Comparison of ENCODE assay signal across 16 mouse cellular contexts in the genomic region with DNA sequence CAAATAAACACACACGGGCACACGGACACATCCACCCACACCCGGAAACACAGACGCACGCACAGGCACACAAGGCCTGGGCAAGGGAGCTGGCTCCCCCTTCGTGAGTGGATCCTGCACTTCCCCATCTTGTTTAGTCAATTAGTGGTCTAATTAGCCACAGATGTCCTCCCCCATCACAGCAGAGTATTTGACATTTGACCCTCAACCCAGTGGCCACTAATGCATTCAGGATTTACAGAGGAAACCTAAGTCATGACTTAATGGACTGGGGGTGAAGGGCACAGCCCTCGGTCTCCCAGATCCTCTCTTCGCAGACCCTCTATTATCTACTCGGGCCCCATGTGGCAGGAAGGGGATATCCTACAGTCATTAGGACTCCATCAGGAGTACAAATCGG. TPM values are rescaled to one million over a fixed set of nuclear protein-coding genes. Genes with fewer than 3 reads are reported as not detected.
DNase-seq lines count a peak whose midpoint lies in the region; ATAC-seq and TF ChIP-seq lines count a peak whose summit lies in the region.
"Had no signal": no experiment of that assay in that cellular context is flagged by ENCODE, and none has a peak within 500 bp of the region (broad histone marks: within the 10 kb centered on the region; RNA-seq: fewer than 3 reads in every experiment).

No protein-coding gene starts in this region.

- peaks cover 8% of the 10 kb centered on the region; the same call in 1 of the 2 replicates for H3K4me1 ChIP-seq in liver, embryonic 11.5 days (replicated peaks; ENCODE audit: control insufficient read depth, insufficient read depth, low read length)
- H3K4me1 ChIP-seq in limb, embryonic 12.5 days (replicated peaks): peaks cover 11% of the 10 kb centered on the region
- H3K4me1 ChIP-seq in forebrain, embryonic 16.5 days (replicated peaks; ENCODE audit: control insufficient read depth, insufficient read depth, low read length): no peaks in the 10 kb centered on the region

- H3K36me3 ChIP-seq in liver, embryonic 11.5 days (ENCODE audit: control insufficient read depth, insufficient read depth, low read length): peaks cover 8% of the 10 kb centered on the region; the same call in 1 of the 2 replicates
- H3K36me3 ChIP-seq in limb, embryonic 12.5 days: peaks cover 38% of the 10 kb centered on the region
- 0 out of 2 replicates have a peak, but pooled peaks cover 3% of the 10 kb centered on the region for H3K36me3 ChIP-seq in forebrain, embryonic 16.5 days (ENCODE audit: control insufficient read depth, insufficient read depth)

- no peaks in the 10 kb centered on the region for H3K9me3 ChIP-seq in liver, embryonic 11.5 days (ENCODE audit: control insufficient read depth, low read length)
- H3K9me3 ChIP-seq in limb, embryonic 12.5 days: no peaks in the 10 kb centered on the region
- no peaks in the 10 kb centered on the region for H3K9me3 ChIP-seq in forebrain, embryonic 16.5 days (ENCODE audit: control insufficient read depth, low read length)

- no peak for TF ChIP-seq CTCF in brain, embryonic 14.5 days (IDR thresholded peaks at IDR 0.05; ENCODE audit: borderline replicate concordance, extremely low read depth, insufficient read depth, insufficient read length)

- TF ChIP-seq POLR2A in brain, embryonic 14.5 days (IDR thresholded peaks at IDR 0.05; ENCODE audit: borderline replicate concordance, extremely low read depth, insufficient read depth, insufficient read length, poor library complexity, severe bottlenecking): no peak

- no peak for ATAC-seq in liver, embryonic 11.5 days (replicated peaks; ENCODE audit: low FRiP score)
- ATAC-seq in limb, embryonic 12.5 days (ENCODE audit: insufficient number of reproducible peaks, insufficient read depth, low FRiP score, low TSS enrichment, low read depth): no peak
- ATAC-seq in forebrain, embryonic 16.5 days: no peak
- ATAC-seq in CD4-positive, CD25-positive, alpha-beta regulatory T cell, adult 4 months: no peak
- ATAC-seq: inflammation-experienced regulatory T-cells, adult 6 months; liver, postnatal 0 days had no signal

- H3K27me3 ChIP-seq in liver, embryonic 11.5 days (replicated peaks; ENCODE audit: control insufficient read depth, insufficient read depth, low read length): no peaks in the 10 kb centered on the region
- no peaks in the 10 kb centered on the region for H3K27me3 ChIP-seq in limb, embryonic 12.5 days
- no peaks in the 10 kb centered on the region for H3K27me3 ChIP-seq in forebrain, embryonic 16.5 days (replicated peaks; ENCODE audit: control insufficient read depth, insufficient read depth, low read length)

- no peak overlapping the region for H3K4me2 ChIP-seq in liver, embryonic 11.5 days
- H3K4me2 ChIP-seq in limb, embryonic 12.5 days: no peak overlapping the region
- H3K4me2 ChIP-seq in forebrain, embryonic 16.5 days (ENCODE audit: low read length): no peak overlapping the region

- no peak for DNase-seq in liver, embryonic 11.5 days (ENCODE audit: low spot score)
- no peak for DNase-seq in liver
- peak; percentile 13 for DNase-seq in brain, embryonic 14.5 days (ENCODE audit: low read depth)
- DNase-seq in embryo, embryonic 9.5 days (ENCODE audit: extremely low spot score): peak; percentile 73
- DNase-seq: adrenal gland, postnatal 25 days; cerebellum, postnatal 25 days; heart, adult 11 months; heart, postnatal 10 days; layer of hippocampus, adult 9-11 months; liver, postnatal 0 days; midbrain, embryonic 14.5 days had no signal

- no peak overlapping the region for H3K9ac ChIP-seq in liver, embryonic 11.5 days (ENCODE audit: low read depth, low read length)
- 0 out of 2 replicates have a peak overlapping the region, but pooled peaks have one; percentile 34 for H3K9ac ChIP-seq in limb, embryonic 12.5 days (replicated peaks)
- H3K9ac ChIP-seq in forebrain, embryonic 16.5 days (replicated peaks; ENCODE audit: low read depth, low read length): no peak overlapping the region
- H3K9ac ChIP-seq: liver, postnatal 0 days had no signal

- no peak overlapping the region for H3K4me3 ChIP-seq in liver, embryonic 11.5 days (ENCODE audit: low read depth, low read length)
- H3K4me3 ChIP-seq in limb, embryonic 12.5 days (replicated peaks): no peak overlapping the region
- H3K4me3 ChIP-seq in forebrain, embryonic 16.5 days (replicated peaks; ENCODE audit: low read length): no peak overlapping the region

- H3K27ac ChIP-seq in liver, embryonic 11.5 days (ENCODE audit: low read depth, low read length): 0 out of 2 replicates have a peak overlapping the region, but pooled peaks have one; percentile 1
- H3K27ac ChIP-seq in limb, embryonic 12.5 days: no peak overlapping the region
- H3K27ac ChIP-seq in forebrain, embryonic 16.5 days (ENCODE audit: low read length): no peak overlapping the region

- WGBS in liver, embryonic 11.5 days: 43% methylated on average over 10 of the region's 10 CpGs
- WGBS in limb, embryonic 12.5 days: 7% methylated on average over 10 of the region's 10 CpGs
- WGBS in forebrain, embryonic 16.5 days: 42% methylated on average over 10 of the region's 10 CpGs

RNA-seq across cellular contexts. Expression of gene Pip4k2b, which starts 10.8 kb away (rescaled TPM):
- 0.95 and 1.7 TPM in 2 replicates for polyA plus RNA-seq in liver, embryonic 11.5 days (2014; fragmentation: Nextera tagmentation; extraction: Ambion mirVana)
- 68.5 and 92.5 TPM in 2 replicates for polyA plus RNA-seq in brain, embryonic 14.5 days (2012; rRNA removed)
- polyA plus RNA-seq in limb, embryonic 12.5 days (2016; fragmentation: Nextera tagmentation; extraction: Ambion mirVana): 2.2 and 2.7 TPM in 2 replicates
- 4.1 and 4.7 TPM in 2 replicates for polyA plus RNA-seq in forebrain, embryonic 16.5 days (2015; fragmentation: Nextera tagmentation; extraction: Ambion mirVana)
- 1 to 10 TPM; 1.4 to 2.2 TPM for polyA plus RNA-seq in CD4-positive, CD25-positive, alpha-beta regulatory T cell, adult 4 months (2017; shearing (Covaris generic))

RNA-seq across cellular contexts. Expression of gene Psmb3, which starts 30.5 kb away (rescaled TPM):
- 558 and 561 TPM in 2 replicates for polyA plus RNA-seq in liver, embryonic 11.5 days (2014; fragmentation: Nextera tagmentation; extraction: Ambion mirVana)
- polyA plus RNA-seq in brain, embryonic 14.5 days (2012; rRNA removed): 356 and 525 TPM in 2 replicates
- polyA plus RNA-seq in limb, embryonic 12.5 days (2016; fragmentation: Nextera tagmentation; extraction: Ambion mirVana): 481 TPM in 2 replicates
- 403 and 431 TPM in 2 replicates for polyA plus RNA-seq in forebrain, embryonic 16.5 days (2015; fragmentation: Nextera tagmentation; extraction: Ambion mirVana)
- 100 to 1,000 TPM; 453 to 558 TPM for polyA plus RNA-seq in CD4-positive, CD25-positive, alpha-beta regulatory T cell, adult 4 months (2017; shearing (Covaris generic))

RNA-seq across cellular contexts. Expression of gene Cwc25, which starts 32.7 kb away (rescaled TPM):
- 12.9 and 13.1 TPM in 2 replicates for polyA plus RNA-seq in liver, embryonic 11.5 days (2014; fragmentation: Nextera tagmentation; extraction: Ambion mirVana)
- 19.7 and 21.2 TPM in 2 replicates for polyA plus RNA-seq in brain, embryonic 14.5 days (2012; rRNA removed)
- polyA plus RNA-seq in limb, embryonic 12.5 days (2016; fragmentation: Nextera tagmentation; extraction: Ambion mirVana): 24.6 and 25.6 TPM in 2 replicates
- 17.1 and 19.5 TPM in 2 replicates for polyA plus RNA-seq in forebrain, embryonic 16.5 days (2015; fragmentation: Nextera tagmentation; extraction: Ambion mirVana)
- polyA plus RNA-seq in CD4-positive, CD25-positive, alpha-beta regulatory T cell, adult 4 months (2017; shearing (Covaris generic)): 10 to 100 TPM; 25.2 to 33.8 TPM

RNA-seq across cellular contexts. Expression of gene Pcgf2, which starts 33.4 kb away (rescaled TPM):
- 10.3 and 13.2 TPM in 2 replicates for polyA plus RNA-seq in liver, embryonic 11.5 days (2014; fragmentation: Nextera tagmentation; extraction: Ambion mirVana)
- 175 and 188 TPM in 2 replicates for polyA plus RNA-seq in brain, embryonic 14.5 days (2012; rRNA removed)
- 20.2 and 20.3 TPM in 2 replicates for polyA plus RNA-seq in limb, embryonic 12.5 days (2016; fragmentation: Nextera tagmentation; extraction: Ambion mirVana)
- 14.8 and 19.8 TPM in 2 replicates for polyA plus RNA-seq in forebrain, embryonic 16.5 days (2015; fragmentation: Nextera tagmentation; extraction: Ambion mirVana)
- 1 to 10 TPM; 2.9 to 4.6 TPM for polyA plus RNA-seq in CD4-positive, CD25-positive, alpha-beta regulatory T cell, adult 4 months (2017; shearing (Covaris generic))

RNA-seq across cellular contexts. Expression of gene 1700001P01Rik, which starts 42.0 kb away (rescaled TPM):
- polyA plus RNA-seq in liver, embryonic 11.5 days (2014; fragmentation: Nextera tagmentation; extraction: Ambion mirVana): 0.64 TPM in 1 of 2 replicates, not detected in the other
- polyA plus RNA-seq in brain, embryonic 14.5 days (2012; rRNA removed): 0.46 and 0.69 TPM in 2 replicates
- polyA plus RNA-seq in limb, embryonic 12.5 days (2016; fragmentation: Nextera tagmentation; extraction: Ambion mirVana): 0.37 TPM in 1 of 2 replicates, not detected in the other
- polyA plus RNA-seq in forebrain, embryonic 16.5 days (2015; fragmentation: Nextera tagmentation; extraction: Ambion mirVana): 0.57 and 0.85 TPM in 2 replicates
- not detected for polyA plus RNA-seq in CD4-positive, CD25-positive, alpha-beta regulatory T cell, adult 4 months (2017; shearing (Covaris generic))
- polyA plus RNA-seq: kidney, postnatal 0 days; liver, postnatal 0 days; midbrain, embryonic 14.5 days had no signal

Comparison
In these comparisons a context has a peak if more than half of its experiments do, and no peak if none do; other contexts are left out.
1. DNase-seq: peak in brain, embryonic 14.5 days (single experiment) and embryo, embryonic 9.5 days (single experiment); none in liver, embryonic 11.5 days (single experiment) and liver (single experiment).
2. RNA of gene Pip4k2b, which starts 10.8 kb away (polyA plus RNA-seq): 68.5 to 92.5 TPM in brain, embryonic 14.5 days; 4.1 to 4.7 TPM in forebrain, embryonic 16.5 days, 2.2 to 2.7 TPM in limb, embryonic 12.5 days, 1.4 to 2.2 TPM in CD4-positive, CD25-positive, alpha-beta regulatory T cell, adult 4 months and 0.95 to 1.7 TPM in liver, embryonic 11.5 days; every median in the first group is over 10 times any median in the second.